21 mouse cellular contexts compared by ENCODE assay signal in the genomic region with DNA sequence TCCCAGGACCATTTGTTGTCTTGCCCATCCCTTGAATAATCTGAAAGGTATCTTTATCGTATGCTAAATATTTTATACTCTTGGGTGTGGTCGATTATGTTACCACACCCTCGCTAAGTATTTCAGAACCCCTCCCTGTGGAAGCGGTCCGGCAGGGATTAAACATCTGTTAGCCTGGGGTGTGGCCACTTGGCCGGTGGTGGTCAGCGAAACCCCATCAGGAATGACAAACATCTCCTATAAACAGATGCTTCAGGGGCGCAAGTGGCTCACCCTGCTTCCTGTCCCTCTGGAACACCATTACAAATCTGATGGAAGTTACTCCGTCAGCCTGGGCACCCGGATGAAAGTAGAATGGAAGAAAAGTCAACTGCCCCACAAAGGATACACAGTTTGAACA.
"Had no signal": no experiment of that assay in that cellular context is flagged by ENCODE, and none has a peak within 500 bp of the region (broad histone marks: within the 10 kb centered on the region; RNA-seq: fewer than 3 reads in every experiment).

No protein-coding gene starts in this region.

- H3K36me3 ChIP-seq: kidney, embryonic 15.5 days; limb, embryonic 12.5 days; limb, embryonic 15.5 days; neural tube, embryonic 12.5 days; neural tube, embryonic 15.5 days; stomach, embryonic 15.5 days had no signal

- H3K9me3 ChIP-seq: kidney, embryonic 15.5 days; limb, embryonic 12.5 days; limb, embryonic 15.5 days; neural tube, embryonic 12.5 days; neural tube, embryonic 15.5 days; stomach, embryonic 15.5 days had no signal

- H3K27me3 ChIP-seq: kidney, embryonic 15.5 days; limb, embryonic 15.5 days; neural tube, embryonic 12.5 days; neural tube, embryonic 15.5 days; stomach, embryonic 15.5 days had no signal

- ATAC-seq: liver, postnatal 0 days; lung, postnatal 0 days had no signal

- H3K27ac ChIP-seq: kidney, embryonic 15.5 days; limb, embryonic 12.5 days; limb, embryonic 15.5 days; liver, embryonic 14.5 days; macrophage; neural tube, embryonic 12.5 days; neural tube, embryonic 15.5 days; stomach, embryonic 15.5 days had no signal

- H3K4me2 ChIP-seq: kidney, embryonic 15.5 days; limb, embryonic 12.5 days; limb, embryonic 15.5 days; liver, embryonic 11.5 days; lung, embryonic 14.5 days; neural tube, embryonic 12.5 days; neural tube, embryonic 15.5 days; stomach, embryonic 15.5 days had no signal

- H3K4me3 ChIP-seq: kidney, embryonic 15.5 days; limb, embryonic 12.5 days; limb, embryonic 15.5 days; neural tube, embryonic 12.5 days; neural tube, embryonic 15.5 days; stomach, embryonic 15.5 days had no signal

- DNase-seq: kidney, postnatal 10 days; kidney, postnatal 36 days; left cerebral cortex, postnatal 4 days; liver, postnatal 0 days; midbrain, embryonic 14.5 days; right cerebral cortex, adult 18-20 months; right cerebral cortex, postnatal 14 days; right cerebral cortex, postnatal 4 days; spleen, adult 18-20 months; thymus, postnatal 25 days had no signal

- H3K9ac ChIP-seq: kidney, embryonic 15.5 days; limb, embryonic 12.5 days; limb, embryonic 15.5 days; liver, embryonic 14.5 days; liver, postnatal 0 days; lung, embryonic 14.5 days; neural tube, embryonic 12.5 days; neural tube, embryonic 15.5 days; stomach, embryonic 15.5 days had no signal

- H3K4me1 ChIP-seq: neural tube, embryonic 12.5 days; stomach, embryonic 15.5 days had no signal
